ENCODE assay signal across 8 mouse cellular contexts in the genomic region with DNA sequence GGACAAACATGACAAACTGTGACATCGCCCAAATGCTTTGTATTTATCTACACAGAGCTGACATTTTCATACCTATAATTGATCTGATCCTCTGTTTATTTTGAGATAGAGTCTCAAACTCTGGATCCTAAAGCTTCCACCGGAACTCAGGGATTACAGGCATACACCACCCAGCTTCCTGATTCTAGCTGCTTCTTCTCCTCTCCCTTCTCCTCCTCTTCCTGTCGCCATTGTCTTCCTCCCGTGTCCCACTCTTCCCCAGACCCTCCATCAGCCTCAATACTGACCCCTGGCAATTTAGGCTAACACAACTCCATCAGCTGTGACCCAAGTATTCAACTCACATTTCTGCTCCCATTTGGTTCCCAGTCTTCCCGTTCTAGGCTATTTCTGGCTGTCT. TPM values are rescaled to one million over a fixed set of nuclear protein-coding genes. Genes with fewer than 3 reads are reported as not detected.
DNase-seq lines count a peak whose midpoint lies in the region; ATAC-seq and TF ChIP-seq lines count a peak whose summit lies in the region.

No protein-coding gene starts in this region.

- no peak for DNase-seq in gastrocnemius, adult 2 months
- DNase-seq in gastrocnemius, postnatal 10 days = no peak
- no peak for DNase-seq in hindbrain, embryonic 10.5 days (ENCODE audit: low spot score)
- DNase-seq in midbrain, embryonic 10.5 days (ENCODE audit: low spot score) = no peak
- DNase-seq in layer of hippocampus, adult 9-11 months = no peak
- no peak for DNase-seq in thymus, postnatal 4 days

- 0 out of 2 replicates have a peak, but pooled peaks cover 2% of the 10 kb centered on the region for H3K27me3 ChIP-seq in ES-Bruce4 (ENCODE audit: control insufficient read depth, insufficient read depth, low read length, poor library complexity, severe bottlenecking)
- H3K27me3 ChIP-seq in hindbrain, embryonic 10.5 days (ENCODE audit: insufficient read depth, poor library complexity, severe bottlenecking) = peaks cover 70% of the 10 kb centered on the region
- H3K27me3 ChIP-seq in midbrain, embryonic 10.5 days (ENCODE audit: low read depth, poor library complexity, severe bottlenecking) = peaks cover 70% of the 10 kb centered on the region

- no peaks in the 10 kb centered on the region for H3K9me3 ChIP-seq in ES-Bruce4 (replicated peaks; ENCODE audit: control insufficient read depth, insufficient read depth, low read length, poor library complexity, severe bottlenecking)
- H3K9me3 ChIP-seq in hindbrain, embryonic 10.5 days = no peaks in the 10 kb centered on the region
- H3K9me3 ChIP-seq in midbrain, embryonic 10.5 days (replicated peaks) = no peaks in the 10 kb centered on the region

- no peak for TF ChIP-seq CTCF in gastrocnemius, adult 2 months (IDR thresholded peaks at IDR 0.05)
- TF ChIP-seq CTCF in ES-Bruce4 (IDR thresholded peaks at IDR 0.05; ENCODE audit: low read depth, low read length) = no peak

- no peak for TF ChIP-seq EP300 in ES-Bruce4 (IDR thresholded peaks at IDR 0.05; ENCODE audit: insufficient read depth, low read depth, low read length)

- TF ChIP-seq POLR2A in ES-Bruce4 (IDR thresholded peaks at IDR 0.05; ENCODE audit: insufficient read depth, low read length) = no peak

- H3K4me3 ChIP-seq in gastrocnemius, adult 2 months = peak overlapping the region; percentile 79
- peak overlapping the region; percentile 63 for H3K4me3 ChIP-seq in ES-Bruce4 (ENCODE audit: low read depth, low read length)
- H3K4me3 ChIP-seq in hindbrain, embryonic 10.5 days = peak overlapping the region; percentile 60
- peak overlapping the region; percentile 70 for H3K4me3 ChIP-seq in midbrain, embryonic 10.5 days

- H3K36me3 ChIP-seq in ES-Bruce4 (ENCODE audit: control insufficient read depth, insufficient read depth, low read length, poor library complexity, severe bottlenecking) = no peaks in the 10 kb centered on the region
- no peaks in the 10 kb centered on the region for H3K36me3 ChIP-seq in hindbrain, embryonic 10.5 days
- no peaks in the 10 kb centered on the region for H3K36me3 ChIP-seq in midbrain, embryonic 10.5 days

- ATAC-seq in erythroid progenitor cell, adult 5-6 weeks (replicated peaks; ENCODE audit: low FRiP score, poor library complexity, severe bottlenecking) = no peak

- no peaks in the 10 kb centered on the region for H3K4me1 ChIP-seq in ES-Bruce4 (ENCODE audit: control insufficient read depth, insufficient read depth, low read length)
- H3K4me1 ChIP-seq in hindbrain, embryonic 10.5 days (replicated peaks) = peaks cover 24% of the 10 kb centered on the region
- H3K4me1 ChIP-seq in midbrain, embryonic 10.5 days = peaks cover 23% of the 10 kb centered on the region

- H3K27ac ChIP-seq in gastrocnemius, adult 2 months = peak overlapping the region; percentile 80
- H3K27ac ChIP-seq in ES-Bruce4 (ENCODE audit: insufficient read depth, low read length) = no peak overlapping the region
- no peak overlapping the region; the same call in 1 of the 2 replicates for H3K27ac ChIP-seq in hindbrain, embryonic 10.5 days
- H3K27ac ChIP-seq in midbrain, embryonic 10.5 days (replicated peaks) = no peak overlapping the region

- intact Hi-C loops in gastrocnemius, adult 2 months (cut with DNase I) = loop anchor here (10.0 kb wide), 2 partner anchors 212 to 342 kb away; a partner anchor contains a TSS

- WGBS in hindbrain, embryonic 10.5 days = 16% methylated on average over 5 of the region's 5 CpGs
- 13% methylated on average over 5 of the region's 5 CpGs for WGBS in midbrain, embryonic 10.5 days

- peak overlapping the region; percentile 60 for H3K9ac ChIP-seq in ES-Bruce4 (ENCODE audit: low read depth, poor library complexity, severe bottlenecking)

RNA-seq across cellular contexts. Expression of a gene that starts 50.6 kb away (rescaled TPM):
- total RNA-seq in gastrocnemius, adult 2 months (2021) = 1 to 10 TPM; 1.6 to 2.3 TPM
- 10 to 100 TPM in 1 of 2 experiments, 1 to 10 TPM in 1; 9.8 to 11.3 TPM for total RNA-seq in gastrocnemius, postnatal 10 days (2021)
- polyA plus RNA-seq in ES-Bruce4 (2011; ENCODE audit: insufficient read depth, insufficient read length, low read depth, missing spikeins) = 9.3 and 10.3 TPM in 2 replicates
- 17.2 and 20.6 TPM in 2 replicates for polyA plus RNA-seq in hindbrain, embryonic 10.5 days (2016; fragmentation: Nextera tagmentation; extraction: Ambion mirVana)
- 14.5 and 17.2 TPM in 2 replicates for polyA plus RNA-seq in midbrain, embryonic 10.5 days (2016; fragmentation: Nextera tagmentation; extraction: Ambion mirVana)
- total RNA-seq in erythroid progenitor cell, adult 5-6 weeks (2015; ENCODE audit: low replicate concordance) = not detected in 2 replicates
- total RNA-seq in erythroid progenitor cell, adult 5-6 weeks (2017; ENCODE audit: low replicate concordance) = 0.77 TPM in 1 of 2 replicates, not detected in the other

RNA-seq across cellular contexts. Expression of a gene that starts 52.3 kb away (rescaled TPM):
- 1 to 10 TPM; 3.2 to 4.8 TPM for total RNA-seq in gastrocnemius, adult 2 months (2021)
- total RNA-seq in gastrocnemius, postnatal 10 days (2021) = 1 to 10 TPM; 7.4 to 8.2 TPM
- polyA plus RNA-seq in ES-Bruce4 (2011; ENCODE audit: insufficient read depth, insufficient read length, low read depth, missing spikeins) = 8.7 and 9.2 TPM in 2 replicates
- polyA plus RNA-seq in hindbrain, embryonic 10.5 days (2016; fragmentation: Nextera tagmentation; extraction: Ambion mirVana) = 22.8 and 26.0 TPM in 2 replicates
- 21.9 and 22.4 TPM in 2 replicates for polyA plus RNA-seq in midbrain, embryonic 10.5 days (2016; fragmentation: Nextera tagmentation; extraction: Ambion mirVana)
- 4.6 and 7.2 TPM in 2 replicates for total RNA-seq in erythroid progenitor cell, adult 5-6 weeks (2015; ENCODE audit: low replicate concordance)
- total RNA-seq in erythroid progenitor cell, adult 5-6 weeks (2017; ENCODE audit: low replicate concordance) = 10.1 and 12.9 TPM in 2 replicates

RNA-seq across cellular contexts. Expression of a gene that starts 57.6 kb away (rescaled TPM):
- 1 to 10 TPM; 2.8 to 3.4 TPM for total RNA-seq in gastrocnemius, adult 2 months (2021)
- total RNA-seq in gastrocnemius, postnatal 10 days (2021) = 1 to 10 TPM; 3.8 to 4.3 TPM
- polyA plus RNA-seq in ES-Bruce4 (2011; ENCODE audit: insufficient read depth, insufficient read length, low read depth, missing spikeins) = 16.2 and 16.8 TPM in 2 replicates
- 8.0 and 8.3 TPM in 2 replicates for polyA plus RNA-seq in hindbrain, embryonic 10.5 days (2016; fragmentation: Nextera tagmentation; extraction: Ambion mirVana)
- polyA plus RNA-seq in midbrain, embryonic 10.5 days (2016; fragmentation: Nextera tagmentation; extraction: Ambion mirVana) = 7.0 and 7.9 TPM in 2 replicates
- total RNA-seq in erythroid progenitor cell, adult 5-6 weeks (2015; ENCODE audit: low replicate concordance) = 2.1 and 2.5 TPM in 2 replicates
- total RNA-seq in erythroid progenitor cell, adult 5-6 weeks (2017; ENCODE audit: low replicate concordance) = 0.61 and 0.90 TPM in 2 replicates
